Mouse (Mus musculus) spleen, postnatal 4 days (tissue): ENCODE results near the gene Olfr624.
"Not testable (repeated sequence)": the region's sequence is repeated elsewhere in the genome, so short reads cannot be mapped to it uniquely, and the experiment has no call there.

ENCODE experiments used
- DNase-seq, 2 experiments: peaks; one replicate each; pipeline ENCODE4 v3.0.0; 2022; ENCODE audit warnings: low spot score in 2 of 2

Olfr624 gene

DNA sequence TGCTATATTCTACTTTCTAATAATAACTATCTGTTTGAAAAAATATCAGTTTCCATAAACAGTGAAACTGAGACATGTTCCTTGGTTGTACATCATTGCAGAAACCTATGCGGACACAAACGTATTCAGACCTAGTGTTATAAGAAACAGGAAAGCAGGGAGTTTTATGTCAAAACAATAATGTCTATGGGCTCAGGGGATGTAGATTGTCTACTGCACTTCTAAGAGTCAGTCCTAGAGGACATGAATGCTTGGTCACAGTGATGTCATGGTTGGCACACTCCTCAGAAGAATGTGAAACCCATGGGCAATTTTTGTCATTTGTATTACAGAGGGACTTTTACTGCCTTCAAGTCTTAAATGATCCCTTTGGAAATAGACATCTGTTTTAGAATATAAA is at the start of gene Olfr624:
Gene Olfr624 (minus strand): TSS at position 101 of the 400 bp plus-strand sequence.
- no peak for DNase-seq

- DNase-seq, result not testable (repeated sequence)
Observed at GRCm38 (mm10) chr7:103716398-103716797, 45.4 kb upstream of the Olfr624 start.

- DNase-seq, result no peak
Observed at GRCm38 (mm10) chr7:103714371-103714770, 43.4 kb upstream of the Olfr624 start, which contains the start of gene Olfr243. Gene Olfr243, plus strand, starts transcription at chr7:103714671.

GRCm38 (mm10) chr7:103712024-103712423 is 41.0 kb upstream of the Olfr624 start:
- DNase-seq, result peak; percentile 16 to 56

DNA sequence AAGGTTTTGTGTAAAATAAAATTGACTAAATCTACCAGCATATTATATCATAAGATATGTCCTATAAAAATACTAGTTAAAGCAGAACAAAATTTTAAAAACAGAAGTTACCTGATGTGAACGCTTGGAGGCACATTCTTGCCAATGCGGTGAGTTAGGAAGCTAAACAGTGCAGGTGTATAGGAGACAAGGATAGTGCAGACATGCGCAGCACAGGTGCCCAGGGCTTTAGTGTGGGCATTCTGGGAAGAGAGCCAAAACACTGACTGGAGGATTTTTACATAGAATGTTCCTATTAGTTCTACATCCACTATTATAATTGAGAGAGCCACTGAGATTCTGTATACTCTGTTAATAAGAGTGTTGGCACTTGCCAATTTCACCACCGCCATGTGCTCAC is 28.5 kb upstream of the Olfr624 start:
- no peak for DNase-seq

DNA sequence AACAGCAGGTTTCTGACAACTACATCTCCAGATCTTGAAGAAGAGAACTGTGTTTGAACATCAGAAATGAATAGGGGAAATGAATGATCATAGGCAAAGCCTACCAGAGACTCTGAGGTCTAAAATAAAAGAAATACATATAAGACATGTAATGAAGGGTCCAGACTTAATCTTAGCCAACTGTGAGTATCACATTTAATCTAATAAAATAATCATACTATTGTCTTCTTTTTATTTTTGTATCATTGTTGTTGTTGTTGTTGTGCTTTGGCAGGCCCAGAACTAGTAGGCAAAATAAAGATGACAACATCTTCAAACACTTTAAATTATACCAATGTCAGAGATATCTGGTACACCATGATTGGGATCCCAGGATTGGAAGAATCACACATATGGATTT is 11.4 kb upstream of the Olfr624 start, which contains the start of gene Olfr625-ps1:
Gene Olfr625-ps1 (plus strand): TSS at position 301 of the 400 bp plus-strand sequence.
- no peak for DNase-seq

DNA sequence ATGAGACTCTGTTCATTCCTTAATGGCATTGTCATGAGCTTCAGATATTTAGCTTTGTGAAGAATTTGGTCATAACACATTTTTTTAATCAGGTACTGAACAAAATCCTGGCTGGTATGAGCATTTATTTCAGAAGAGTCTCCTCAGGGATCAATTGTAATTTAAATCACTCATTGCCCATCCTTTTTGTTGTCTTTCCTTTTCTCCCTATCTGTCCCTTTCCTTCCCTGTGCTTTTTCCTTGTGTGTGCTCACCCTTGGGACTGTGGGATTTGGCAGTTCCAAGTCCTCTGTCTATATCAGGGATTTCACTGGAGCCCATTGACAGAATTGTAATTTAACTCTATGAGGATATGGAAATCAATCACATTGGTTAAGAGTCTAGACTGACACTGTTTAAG is 7.4 kb downstream of the Olfr624 start, which contains the start of gene Olfr623:
Gene Olfr623 (minus strand): TSS at position 101 of the 400 bp plus-strand sequence.
- no peak for DNase-seq

GRCm38 (mm10) chr7:103644070-103644469 is 26.9 kb downstream of the Olfr624 start:
- DNase-seq, result no peak

- no peak for DNase-seq
Observed at GRCm38 (mm10) chr7:103642602-103643001, 28.4 kb downstream of the Olfr624 start, which contains the start of gene Olfr622. Gene Olfr622, minus strand, starts transcription at chr7:103642702.

DNA sequence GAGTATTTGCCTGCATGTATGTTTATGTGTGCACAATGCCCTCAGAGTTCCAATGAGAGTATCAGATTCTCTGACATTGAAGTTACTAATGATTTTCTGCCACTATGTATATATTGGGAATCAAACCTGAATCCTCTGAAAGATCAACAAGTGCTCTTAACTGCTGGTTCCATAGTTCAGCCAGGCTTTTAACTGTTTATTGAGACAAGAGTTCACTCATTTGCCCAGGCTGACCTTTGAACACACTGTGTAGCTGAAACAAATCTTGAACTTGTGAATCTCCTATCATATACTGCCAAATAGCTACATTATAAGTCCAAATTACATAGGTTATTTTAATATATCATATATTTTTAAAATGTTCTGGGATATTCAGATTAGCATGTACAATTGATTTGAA is 34.2 kb downstream of the Olfr624 start:
- DNase-seq, result no peak
